Mouse (Mus musculus) kidney, adult 2 months (tissue): ENCODE measurements around the gene Specc1. TPM values are rescaled to one million over a fixed set of nuclear protein-coding genes. Genes with fewer than 3 reads are reported as not detected.

Experiments used
- DNase-seq: peaks from one replicate; pipeline ENCODE4 v3.0.0; 2021
- H3K27ac ChIP-seq: fragments of 200-500 bp; 2 replicates; pipeline ENCODE4 v1.5.1; 2012; ENCODE audit warnings: low read depth, low read length, control low read depth, inconsistent platforms; ENCODE audit not compliant: insufficient read depth
- H3K27me3 ChIP-seq: fragments of 200-500 bp; replicated peaks from 2 replicates; pipeline ENCODE4 v1.6.1; 2012; ENCODE audit warnings: mild to moderate bottlenecking, moderate library complexity, low read length, inconsistent platforms; ENCODE audit not compliant: control insufficient read depth, insufficient read depth
- H3K36me3 ChIP-seq: fragments of 200-500 bp; 2 replicates; pipeline ENCODE4 v1.6.1; 2012; ENCODE audit warnings: mild to moderate bottlenecking, moderate library complexity, low read length, inconsistent platforms; ENCODE audit not compliant: control insufficient read depth, insufficient read depth
- H3K4me1 ChIP-seq: fragments of 200-500 bp; 2 replicates; pipeline ENCODE4 v1.6.1; 2011; ENCODE audit warnings: low read length; ENCODE audit not compliant: control insufficient read depth, insufficient read depth
- H3K4me3 ChIP-seq: fragments of 200-500 bp; 2 replicates; pipeline ENCODE4 v1.5.1; 2011; ENCODE audit warnings: mild to moderate bottlenecking, low read depth, low read length, control low read depth; ENCODE audit not compliant: insufficient read depth
- CTCF ChIP-seq: fragments of 200-500 bp; conservative IDR thresholded peaks from 2 replicates; pipeline ENCODE4 v1.5.1; 2011; ENCODE audit warnings: low read depth, mild to moderate bottlenecking, control low read depth, low read length, moderate library complexity, mixed read lengths; ENCODE audit not compliant: insufficient read depth, insufficient read length
- POLR2A ChIP-seq: fragments of 200-500 bp; IDR thresholded peaks from one replicate; pipeline ENCODE4 v1.6.1; 2011; ENCODE audit warnings: low read depth, low read length, control low read depth
- WGBS: fragments of 180-500 bp; shearing (Covaris S2); methylation state at CpG from one replicate; pipeline ENCODE4 v1.1.7; 2018; 5-methylcytosine and 5-hydroxymethylcytosine counted together
- polyA plus RNA-seq: library from polyadenylated mRNA; depleted of rRNA; stranded (reverse); fragments of >200 nt; gene quantifications from 2 replicates; pipeline ENCODE4 v1.2.3, GENCODE M21; 2012

Gene Specc1
- polyA plus RNA-seq, 1 experiment: 9.2 TPM

DNA sequence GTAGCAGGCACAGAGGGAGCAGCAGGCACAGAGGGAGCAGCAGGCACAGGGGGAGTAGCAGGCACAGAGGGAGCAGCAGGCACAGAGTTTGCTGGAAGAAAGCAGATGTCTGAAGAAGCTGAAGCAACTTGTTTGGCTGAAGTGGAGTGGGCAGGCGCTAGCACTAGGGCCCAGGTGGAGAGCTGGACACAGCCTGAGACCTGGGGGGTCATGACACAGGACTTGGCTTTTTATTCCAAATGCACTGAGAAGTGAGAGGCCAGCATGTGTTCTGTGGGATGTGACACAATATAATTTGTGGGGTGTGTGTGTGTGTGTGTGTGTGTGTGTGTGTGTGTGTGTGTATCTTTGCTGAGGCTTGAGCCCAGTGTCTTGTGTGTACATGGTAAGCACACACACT is 64.3 kb downstream of the Specc1 start:
- 100% methylated on average over 1 of the region's 1 CpGs for WGBS
- Histone ChIP-seq H3K4me1 (peaks cover 6% of the 10 kb centered on the region; the same call in 1 of the 2 replicates), H3K4me3 (no peak overlapping the region), H3K27ac (no peak overlapping the region), H3K36me3 (no peaks in the 10 kb centered on the region), H3K27me3 (no peaks in the 10 kb centered on the region)
- no peak for DNase-seq
- no peak for TF ChIP-seq POLR2A
- no peak for TF ChIP-seq CTCF

DNA sequence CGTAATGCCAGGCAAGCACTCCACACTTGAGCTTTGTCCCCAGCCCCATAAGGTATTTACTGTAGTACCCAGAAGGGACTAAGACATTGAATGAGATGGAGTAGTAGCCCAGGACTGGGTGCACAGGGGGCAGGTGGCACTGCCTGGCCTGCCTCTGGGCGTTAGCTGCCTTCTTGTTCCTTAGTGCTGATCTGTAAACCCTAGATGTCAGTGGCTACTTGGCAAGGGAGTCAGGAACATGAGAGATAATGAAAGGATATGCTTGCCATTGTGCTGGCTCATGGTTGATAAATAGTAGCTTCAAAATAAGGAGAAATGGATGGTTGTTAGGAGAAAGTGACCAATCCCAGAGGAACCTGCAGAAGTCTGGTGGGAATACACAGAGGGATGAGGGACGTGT is 65.5 kb downstream of the Specc1 start:
- Histone ChIP-seq H3K4me1 (peaks cover 6% of the 10 kb centered on the region; the same call in 1 of the 2 replicates), H3K4me3 (no peak overlapping the region), H3K27ac (no peak overlapping the region), H3K27me3 (no peaks in the 10 kb centered on the region), H3K36me3 (no peaks in the 10 kb centered on the region)
- TF ChIP-seq CTCF (no peak), POLR2A (no peak)
- 71% methylated on average over 3 of the region's 3 CpGs for WGBS
- DNase-seq: no peak

DNA sequence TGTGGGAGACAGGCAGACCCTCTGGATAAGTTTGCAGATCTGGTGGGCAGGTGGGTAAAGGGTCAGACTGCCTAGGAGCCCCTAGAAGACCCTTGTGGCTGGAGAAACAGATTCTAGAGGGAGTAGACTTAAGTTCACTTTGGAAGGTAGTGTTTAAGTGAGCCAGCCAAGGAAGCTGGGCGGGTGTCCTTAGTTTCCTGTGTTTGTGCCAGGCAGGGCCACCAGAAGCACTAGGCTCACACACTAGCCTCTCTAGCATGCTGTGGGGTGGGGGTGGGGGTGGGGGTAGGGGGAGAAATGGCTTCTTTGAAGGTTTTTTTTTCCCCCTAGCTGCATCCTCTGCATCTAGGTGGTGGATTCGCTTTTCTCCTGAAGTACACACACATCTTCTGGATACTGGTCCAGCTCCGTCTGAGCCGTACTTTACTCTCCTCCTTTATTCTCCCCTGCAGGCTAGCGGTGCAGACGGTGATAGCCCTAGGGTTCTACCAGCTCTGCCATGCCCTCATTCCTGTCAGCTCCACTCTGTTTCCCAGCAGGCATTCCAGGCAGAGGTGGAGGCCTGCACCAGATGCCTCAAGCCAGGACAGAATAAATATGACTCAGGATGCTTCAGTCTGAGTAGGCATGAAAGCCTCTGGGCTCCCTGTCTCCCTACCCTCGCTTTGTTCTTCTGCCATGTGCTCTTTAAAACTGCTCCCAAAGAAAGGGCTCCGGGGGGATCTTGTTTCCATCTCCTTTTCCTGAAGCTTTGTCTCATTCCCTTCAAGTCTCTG is 66.3 kb downstream of the Specc1 start:
- TF ChIP-seq POLR2A (no peak), CTCF (no peak)
- DNase-seq: no peak
- Histone ChIP-seq H3K27me3 (no peaks in the 10 kb centered on the region), H3K36me3 (no peaks in the 10 kb centered on the region), H3K4me3 (no peak overlapping the region), H3K4me1 (peaks cover 6% of the 10 kb centered on the region; the same call in 1 of the 2 replicates), H3K27ac (peak overlapping the region; percentile 76)
- WGBS: 81% methylated on average over 8 of the region's 8 CpGs

DNA sequence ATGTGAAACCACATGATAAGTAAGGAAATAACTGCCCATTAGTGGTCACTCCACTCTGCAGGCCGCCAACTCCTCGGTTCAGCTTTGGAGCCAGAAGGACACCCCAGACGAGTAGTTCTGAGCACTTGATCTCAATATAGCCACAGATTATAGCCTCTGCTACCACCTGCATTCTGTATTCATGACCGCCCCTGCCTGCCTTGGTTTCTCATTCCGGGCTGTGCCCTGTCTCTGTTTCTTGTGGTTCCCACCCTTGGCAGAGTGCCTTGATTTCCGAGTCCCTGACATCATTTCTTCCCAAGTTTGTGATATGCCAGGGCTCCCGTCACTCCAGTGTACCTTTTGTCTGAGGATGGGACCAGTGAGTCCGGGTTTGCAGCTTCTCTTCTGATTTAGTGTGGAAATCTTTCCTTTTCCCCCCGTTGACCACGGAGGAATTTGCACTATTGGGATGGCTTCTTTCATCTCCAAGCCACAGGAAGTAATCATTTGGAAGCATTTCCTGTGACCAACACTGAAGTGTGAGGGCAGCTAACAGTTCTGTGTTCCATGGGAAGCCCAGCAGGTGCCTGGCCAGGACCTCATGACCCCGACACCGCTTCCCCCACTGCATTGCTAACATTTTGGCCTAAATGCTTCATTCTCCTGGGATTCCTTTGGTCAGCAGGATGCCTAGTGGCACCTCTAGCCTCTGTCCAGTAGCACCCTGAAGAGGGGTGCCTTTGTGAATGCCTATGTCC is 67.1 kb downstream of the Specc1 start:
- Histone ChIP-seq H3K4me3 (no peak overlapping the region), H3K27me3 (no peaks in the 10 kb centered on the region), H3K36me3 (no peaks in the 10 kb centered on the region), H3K27ac (peak overlapping the region; percentile 76), H3K4me1 (peaks cover 6% of the 10 kb centered on the region; the same call in 1 of the 2 replicates)
- WGBS: 62% methylated on average over 12 of the region's 12 CpGs
- TF ChIP-seq CTCF: no peak
- DNase-seq: peak; percentile 23

DNA sequence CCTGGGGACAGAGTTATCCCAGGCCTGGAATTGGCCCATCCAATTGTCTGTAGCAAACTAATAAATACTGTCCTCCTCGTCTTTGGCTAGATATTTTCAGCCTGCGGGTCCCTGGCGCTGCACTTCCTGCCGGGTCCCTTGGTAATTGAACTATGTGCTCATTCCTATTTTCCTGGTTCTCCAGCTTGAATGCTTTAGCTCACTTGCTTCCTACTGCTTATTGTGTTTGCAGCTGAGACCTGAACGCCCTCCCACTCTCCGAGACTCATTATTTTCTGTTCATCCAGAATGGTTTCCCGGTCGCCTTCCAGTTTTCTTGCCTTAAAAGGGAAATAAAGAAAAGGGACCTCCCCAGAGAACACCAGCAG is 67.7 kb downstream of the Specc1 start:
- Histone ChIP-seq H3K27ac (peak overlapping the region; percentile 76), H3K27me3 (no peaks in the 10 kb centered on the region), H3K36me3 (no peaks in the 10 kb centered on the region), H3K4me3 (no peak overlapping the region), H3K4me1 (peaks cover 6% of the 10 kb centered on the region; the same call in 1 of the 2 replicates)
- no peak for TF ChIP-seq POLR2A
- TF ChIP-seq CTCF: no peak
- peak; percentile 58 for DNase-seq
- 61% methylated on average over 8 of the region's 8 CpGs for WGBS

DNA sequence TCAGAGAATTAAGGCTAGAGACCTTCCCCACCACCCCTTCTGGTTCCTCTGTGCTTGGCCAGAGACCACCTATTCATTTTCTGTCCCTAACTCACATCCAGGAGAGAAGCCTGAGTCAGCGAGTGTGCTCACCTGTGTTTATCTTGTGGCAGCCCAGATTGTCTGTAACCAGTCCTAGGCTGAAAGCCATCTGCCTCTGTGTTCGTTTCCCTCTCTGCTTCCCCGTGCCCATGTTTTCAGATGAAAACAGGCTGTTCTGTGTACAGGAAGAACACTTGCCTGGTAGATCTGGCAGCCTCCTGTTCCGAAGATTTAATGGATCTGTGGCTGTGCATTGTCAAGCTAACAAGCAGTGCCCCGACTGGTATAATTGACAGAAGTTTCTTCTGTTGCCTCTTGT is 68.4 kb downstream of the Specc1 start:
- H3K27ac ChIP-seq: peak overlapping the region; percentile 42; the same call in 1 of the 2 replicates
- 61% methylated on average over 5 of the region's 5 CpGs for WGBS
- H3K4me3 ChIP-seq: no peak overlapping the region
- no peaks in the 10 kb centered on the region for H3K27me3 ChIP-seq
- H3K36me3 ChIP-seq: no peaks in the 10 kb centered on the region
- no peak for TF ChIP-seq POLR2A
- no peak for TF ChIP-seq CTCF
- H3K4me1 ChIP-seq: peaks cover 6% of the 10 kb centered on the region; the same call in 1 of the 2 replicates
- no peak for DNase-seq

DNA sequence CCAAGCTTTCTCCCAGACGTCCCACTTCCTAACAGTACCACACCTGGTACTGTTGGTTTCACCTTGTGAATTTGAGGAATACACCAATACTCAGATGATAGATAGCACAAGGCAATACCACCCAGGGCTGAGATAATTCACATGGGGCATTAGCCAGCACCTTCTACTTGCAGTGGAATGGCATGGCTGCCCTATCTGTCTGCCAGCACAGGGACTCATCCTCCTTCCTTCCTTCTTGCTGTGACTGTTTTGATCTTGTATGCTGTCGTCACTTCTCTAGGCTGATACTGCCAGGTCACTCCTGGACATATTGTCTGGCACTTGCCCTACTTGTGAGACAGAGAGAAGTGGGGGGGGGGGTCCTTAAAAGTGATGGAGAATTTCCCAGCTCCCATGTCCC is 69.2 kb downstream of the Specc1 start:
- H3K27me3 ChIP-seq: no peaks in the 10 kb centered on the region
- TF ChIP-seq CTCF: no peak
- no peak for TF ChIP-seq POLR2A

More for the DNA sequence above, 69.2 kb downstream of the Specc1 start:
- Histone ChIP-seq H3K36me3 (no peaks in the 10 kb centered on the region), H3K4me3 (no peak overlapping the region), H3K4me1 (peaks cover 6% of the 10 kb centered on the region; the same call in 1 of the 2 replicates), H3K27ac (no peak overlapping the region)
- 87% methylated on average over 2 of the region's 2 CpGs for WGBS
- no peak for DNase-seq
